Comparison of ENCODE assay signal across 8 mouse cellular contexts in genomic region chr13:23620056-23620732, GRCm38 (mm10). TPM values are rescaled to one million over a fixed set of nuclear protein-coding genes. Genes with fewer than 3 reads are reported as not detected.
DNase-seq lines count a peak whose midpoint lies in the region; ATAC-seq and TF ChIP-seq lines count a peak whose summit lies in the region.

No protein-coding gene starts in this region.

- H3K4me2 ChIP-seq in liver, embryonic 11.5 days = peak overlapping the region; percentile 96

- H3K4me1 ChIP-seq in ES-E14 (ENCODE audit: control insufficient read depth in 2 of 2, insufficient read depth in 2 of 2, low read length in 2 of 2, poor library complexity in 1 of 2) = no peaks in the 10 kb centered on the region
- H3K4me1 ChIP-seq in forebrain, embryonic 10.5 days = peaks cover 28% of the 10 kb centered on the region
- H3K4me1 ChIP-seq in liver, embryonic 11.5 days (replicated peaks; ENCODE audit: control insufficient read depth, insufficient read depth, low read length) = peaks cover 11% of the 10 kb centered on the region; the same call in 1 of the 2 replicates

- peak overlapping the region; percentile 40; the same call in 1 of the 2 replicates for H3K9ac ChIP-seq in ES-E14 (ENCODE audit: insufficient read depth, low read depth, low read length, poor library complexity, severe bottlenecking)
- peak overlapping the region; percentile 98 for H3K9ac ChIP-seq in liver, embryonic 11.5 days (ENCODE audit: low read depth, low read length)

- no peaks in the 10 kb centered on the region for H3K36me3 ChIP-seq in ES-E14 (ENCODE audit: control insufficient read depth, insufficient read depth, low read length, poor library complexity, severe bottlenecking)
- no peaks in the 10 kb centered on the region for H3K36me3 ChIP-seq in forebrain, embryonic 10.5 days (replicated peaks)
- H3K36me3 ChIP-seq in liver, embryonic 11.5 days (ENCODE audit: control insufficient read depth, insufficient read depth, low read length) = no peaks in the 10 kb centered on the region

- WGBS in forebrain, embryonic 10.5 days = 59% methylated on average over 12 of the region's 12 CpGs
- 41% methylated on average over 12 of the region's 12 CpGs for WGBS in liver, embryonic 11.5 days

- peaks cover 6% of the 10 kb centered on the region for H3K27me3 ChIP-seq in forebrain, embryonic 10.5 days (ENCODE audit: poor library complexity, severe bottlenecking)
- no peaks in the 10 kb centered on the region for H3K27me3 ChIP-seq in liver, embryonic 11.5 days (replicated peaks; ENCODE audit: control insufficient read depth, insufficient read depth, low read length)

- H3K27ac ChIP-seq in ES-E14 (ENCODE audit: insufficient read depth, low read depth, low read length, poor library complexity, severe bottlenecking) = no peak overlapping the region
- H3K27ac ChIP-seq in forebrain, embryonic 10.5 days = peak overlapping the region; percentile 97
- H3K27ac ChIP-seq in liver, embryonic 11.5 days (ENCODE audit: low read depth, low read length) = peak overlapping the region; percentile 100

- in situ Hi-C loops in ES-E14 (cut with MboI; ENCODE audit: low sequenced_read_pairs in 2 of 2, unreplicated experiment in 2 of 2) = no loop called here

- DNase-seq in kidney, adult 9 months = peak; percentile 7
- no peak for DNase-seq in kidney, postnatal 10 days
- DNase-seq in ES-E14 (ENCODE audit: low read depth, low spot score) = no peak
- DNase-seq in forebrain, embryonic 10.5 days (ENCODE audit: extremely low spot score, low spot score) = no peak
- DNase-seq in liver, embryonic 11.5 days (ENCODE audit: low spot score) = no peak
- DNase-seq in frontal cortex, postnatal 10 days (ENCODE audit: low spot score in 2 of 2) = no peak
- DNase-seq in adrenal gland, postnatal 25 days = no peak
- no peak for DNase-seq in layer of hippocampus, postnatal 14 days (ENCODE audit: low spot score in 2 of 2)

- no peaks in the 10 kb centered on the region for H3K9me3 ChIP-seq in ES-E14 (ENCODE audit: control insufficient read depth, insufficient read depth, low read depth, low read length)
- H3K9me3 ChIP-seq in forebrain, embryonic 10.5 days = no peaks in the 10 kb centered on the region
- H3K9me3 ChIP-seq in liver, embryonic 11.5 days (ENCODE audit: control insufficient read depth, low read length) = no peaks in the 10 kb centered on the region

- peak overlapping the region; percentile 36 to 57 for H3K4me3 ChIP-seq in ES-E14 (ENCODE audit: insufficient read depth in 1 of 2, low read depth in 1 of 2, low read length in 2 of 2, poor library complexity in 1 of 2, severe bottlenecking in 1 of 2)
- H3K4me3 ChIP-seq in forebrain, embryonic 10.5 days = peak overlapping the region; percentile 73
- H3K4me3 ChIP-seq in liver, embryonic 11.5 days (ENCODE audit: low read depth, low read length) = peak overlapping the region; percentile 68

- no peak for ATAC-seq in liver, embryonic 11.5 days (replicated peaks; ENCODE audit: low FRiP score)

TF ChIP-seq in ES-E14, 5 proteins besides CTCF, POLR2A, EP300 and RAD21:
- TF ChIP-seq MAFK (IDR thresholded peaks at IDR 0.05; ENCODE audit: insufficient read depth, low read depth, low read length) (no peak), ZC3H11A (IDR thresholded peaks at IDR 0.05; ENCODE audit: borderline replicate concordance, low read depth, low read length) (no peak), HCFC1 (IDR thresholded peaks at IDR 0.05; ENCODE audit: borderline replicate concordance, insufficient read depth, low read length) (no peak), ZNF384 (IDR thresholded peaks at IDR 0.05; ENCODE audit: low read depth, low read length) (no peak), CHD2 (IDR thresholded peaks at IDR 0.05; ENCODE audit: low read depth, low read length) (no peak)

RNA-seq across cellular contexts. Expression of gene Hist1h2be, which starts 0.7 kb away (rescaled TPM):
- 119 and 195 TPM in 2 replicates for total RNA-seq in ES-E14 (2012; rRNA removed)
- 3.2 and 3.6 TPM in 2 replicates for polyA plus RNA-seq in forebrain, embryonic 10.5 days (2016; fragmentation: Nextera tagmentation; extraction: Ambion mirVana)
- polyA plus RNA-seq in liver, embryonic 11.5 days (2014; fragmentation: Nextera tagmentation; extraction: Ambion mirVana) = 4.4 TPM in 2 replicates
- 18.6 and 18.8 TPM in 2 replicates for total RNA-seq in adrenal gland, postnatal 25 days (2021)
- 1 to 10 TPM; 6.8 to 8.7 TPM for total RNA-seq in layer of hippocampus, postnatal 14 days (2021)

RNA-seq across cellular contexts. Expression of gene Hist1h1e, which starts 2.2 kb away (rescaled TPM):
- 131 and 207 TPM in 2 replicates for total RNA-seq in ES-E14 (2012; rRNA removed)
- 19.8 and 21.4 TPM in 2 replicates for polyA plus RNA-seq in forebrain, embryonic 10.5 days (2016; fragmentation: Nextera tagmentation; extraction: Ambion mirVana)
- polyA plus RNA-seq in liver, embryonic 11.5 days (2014; fragmentation: Nextera tagmentation; extraction: Ambion mirVana) = 17.5 and 21.2 TPM in 2 replicates
- 102 and 118 TPM in 2 replicates for total RNA-seq in adrenal gland, postnatal 25 days (2021)
- total RNA-seq in layer of hippocampus, postnatal 14 days (2021) = 10 to 100 TPM; 63.5 to 74.1 TPM

RNA-seq across cellular contexts. Expression of gene Hist1h4d, which starts 38.8 kb away (rescaled TPM):
- 713 and 869 TPM in 2 replicates for total RNA-seq in ES-E14 (2012; rRNA removed)
- 112 and 119 TPM in 2 replicates for polyA plus RNA-seq in forebrain, embryonic 10.5 days (2016; fragmentation: Nextera tagmentation; extraction: Ambion mirVana)
- 92.8 and 99.3 TPM in 2 replicates for polyA plus RNA-seq in liver, embryonic 11.5 days (2014; fragmentation: Nextera tagmentation; extraction: Ambion mirVana)
- total RNA-seq in adrenal gland, postnatal 25 days (2021) = 174 and 185 TPM in 2 replicates
- total RNA-seq in layer of hippocampus, postnatal 14 days (2021) = 100 to 1,000 TPM; 128 to 149 TPM

RNA-seq across cellular contexts. Expression of gene Hist1h3d, which starts 44.6 kb away (rescaled TPM):
- 80.2 and 103 TPM in 2 replicates for total RNA-seq in ES-E14 (2012; rRNA removed)
- 7.1 and 7.2 TPM in 2 replicates for polyA plus RNA-seq in forebrain, embryonic 10.5 days (2016; fragmentation: Nextera tagmentation; extraction: Ambion mirVana)
- 7.7 and 8.5 TPM in 2 replicates for polyA plus RNA-seq in liver, embryonic 11.5 days (2014; fragmentation: Nextera tagmentation; extraction: Ambion mirVana)
- 12.9 and 16.6 TPM in 2 replicates for total RNA-seq in adrenal gland, postnatal 25 days (2021)
- total RNA-seq in layer of hippocampus, postnatal 14 days (2021) = 10 to 100 TPM; 11.1 to 12.1 TPM

RNA-seq across cellular contexts. Expression of gene Hist1h2ad, which starts 46.0 kb away (rescaled TPM):
- 1,000 and 1,148 TPM in 2 replicates for total RNA-seq in ES-E14 (2012; rRNA removed)
- 1.5 TPM in 2 replicates for polyA plus RNA-seq in forebrain, embryonic 10.5 days (2016; fragmentation: Nextera tagmentation; extraction: Ambion mirVana)
- 0.84 and 0.92 TPM in 2 replicates for polyA plus RNA-seq in liver, embryonic 11.5 days (2014; fragmentation: Nextera tagmentation; extraction: Ambion mirVana)
- 2.3 and 9.6 TPM in 2 replicates for total RNA-seq in adrenal gland, postnatal 25 days (2021)
- 1 to 10 TPM; 1.1 to 9.9 TPM for total RNA-seq in layer of hippocampus, postnatal 14 days (2021)
